Mouse (Mus musculus) liver, postnatal 0 days (tissue): ENCODE data around the gene Cyp2c23. TPM values are rescaled to one million over a fixed set of nuclear protein-coding genes. Genes with fewer than 3 reads are reported as not detected.

Source experiments
- ATAC-seq: fragments of 200-750 bp; cut with Nextera tagmentation; 2 replicates; pipeline ENCODE4 v1.8.0; 2017; ENCODE audit warnings: mild to moderate bottlenecking, moderate library complexity
- DNase-seq: peaks from one replicate; pipeline ENCODE4 v3.0.0-alpha.2; 2016
- H3K27ac ChIP-seq: fragments of 300-500 bp; sonication (generic); 2 replicates; pipeline ENCODE4 v1.5.1; 2014; ENCODE audit warnings: antibody characterized with exemption, moderate library complexity, mild to moderate bottlenecking, low read depth
- H3K27me3 ChIP-seq: fragments of 300-500 bp; sonication (generic); 2 replicates; pipeline ENCODE4 v1.6.1; 2014; ENCODE audit warnings: low read length, control low read depth, mixed read lengths; ENCODE audit not compliant: insufficient read depth
- H3K36me3 ChIP-seq: fragments of 300-500 bp; sonication (generic); replicated peaks from 2 replicates; pipeline ENCODE4 v1.6.1; 2014; ENCODE audit warnings: mild to moderate bottlenecking, control low read depth, low read length, moderate library complexity, mixed read lengths; ENCODE audit not compliant: insufficient read depth
- H3K4me1 ChIP-seq: fragments of 300-500 bp; sonication (generic); 2 replicates; pipeline ENCODE4 v1.6.1; 2014; ENCODE audit warnings: antibody characterized with exemption, mild to moderate bottlenecking, control low read depth; ENCODE audit not compliant: insufficient read depth
- H3K4me2 ChIP-seq: fragments of 300-500 bp; sonication (generic); 2 replicates; pipeline ENCODE4 v1.6.1; 2014; ENCODE audit warnings: low read depth, mild to moderate bottlenecking, low read length, moderate library complexity, mixed read lengths
- H3K4me3 ChIP-seq: fragments of 300-500 bp; sonication (generic); 2 replicates; pipeline ENCODE4 v1.5.1; 2014; ENCODE audit warnings: low read depth, low read length
- H3K9ac ChIP-seq: fragments of 300-500 bp; sonication (generic); replicated peaks from 2 replicates; pipeline ENCODE4 v1.6.1; 2014; ENCODE audit warnings: mild to moderate bottlenecking, moderate library complexity
- H3K9me3 ChIP-seq: fragments of 300-500 bp; sonication (generic); 2 replicates; pipeline ENCODE4 v1.6.1; 2016; ENCODE audit warnings: mild to moderate bottlenecking, control low read depth, low read length, mixed read lengths
- CTCF ChIP-seq: sonication (generic); IDR thresholded peaks from 2 replicates; pipeline ENCODE4 v1.5.1; 2016; ENCODE audit warnings: antibody characterized with exemption, low read depth
- EP300 ChIP-seq: IDR thresholded peaks from 2 replicates; pipeline ENCODE4 v1.6.1; 2016; ENCODE audit warnings: antibody characterized with exemption, low read depth, mild to moderate bottlenecking
- WGBS: fragments of 180-500 bp; shearing (Covaris S2); extraction: QIAGEN DNeasy Blood & Tissue Kit; methylation state at CpG from one replicate; pipeline ENCODE4 v1.1.7; 2014; ENCODE audit not compliant: insufficient replicate concordance; 5-methylcytosine and 5-hydroxymethylcytosine counted together
- polyA plus RNA-seq: library from polyadenylated mRNA; unstranded; fragments of >200 nt; fragmentation: Nextera tagmentation; extraction: Ambion mirVana; gene quantifications from 2 replicates; pipeline ENCODE4 v1.2.1, GENCODE M21; 2015

Cyp2c23 gene
- polyA plus RNA-seq, 1 experiment from 2014 or later, result 75.8 TPM

- no peaks in the 10 kb centered on the region for H3K9me3 ChIP-seq
- TF ChIP-seq CTCF, result no peak
- no peak for TF ChIP-seq EP300
- ATAC-seq (no peak), DNase-seq (no peak)
- WGBS, result 75% methylated on average over 5 of the region's 5 CpGs
- H3K4me1 ChIP-seq, result 0 out of 2 replicates have a peak, but pooled peaks cover 2% of the 10 kb centered on the region
- H3K9ac ChIP-seq, result no peak overlapping the region
- H3K27me3 ChIP-seq, result no peaks in the 10 kb centered on the region
- H3K4me3 ChIP-seq, result no peak overlapping the region
- no peak overlapping the region for H3K4me2 ChIP-seq
- H3K27ac ChIP-seq, result peak overlapping the region; percentile 94; the same call in 1 of the 2 replicates
- no peaks in the 10 kb centered on the region for H3K36me3 ChIP-seq
These were observed 28.3 kb downstream of the Cyp2c23 start for GRCm38 (mm10) chr19:44000720-44001119.

GRCm38 (mm10) chr19:44000061-44000460, 28.9 kb downstream of the Cyp2c23 start:
- Histone ChIP-seq H3K4me3 (no peak overlapping the region), H3K27ac (peak overlapping the region; percentile 94), H3K4me2 (no peak overlapping the region), H3K9ac (no peak overlapping the region), H3K36me3 (no peaks in the 10 kb centered on the region), H3K4me1 (0 out of 2 replicates have a peak, but pooled peaks cover 2% of the 10 kb centered on the region), H3K27me3 (no peaks in the 10 kb centered on the region), H3K9me3 (no peaks in the 10 kb centered on the region)
- TF ChIP-seq EP300, result no peak
- DNase-seq, result no peak
- 50% methylated on average over 1 of the region's 1 CpGs for WGBS
- no peak for ATAC-seq

GRCm38 (mm10) chr19:43998802-43999527, 30.0 kb downstream of the Cyp2c23 start:
- Histone ChIP-seq H3K4me3 (no peak overlapping the region), H3K4me1 (0 out of 2 replicates have a peak, but pooled peaks cover 6% of the 10 kb centered on the region), H3K27ac (peak overlapping the region; percentile 94), H3K36me3 (no peaks in the 10 kb centered on the region), H3K27me3 (no peaks in the 10 kb centered on the region), H3K9ac (no peak overlapping the region), H3K4me2 (peak overlapping the region; percentile 10; the same call in 1 of the 2 replicates), H3K9me3 (no peaks in the 10 kb centered on the region)
- 59% methylated on average over 11 of the region's 11 CpGs for WGBS
- DNase-seq, result peak; percentile 40
- TF ChIP-seq EP300 (peak; percentile 81; the same call in 1 of the 2 replicates), CTCF (no peak)
- ATAC-seq, result peak; percentile 96

- ATAC-seq, result no peak
- Histone ChIP-seq H3K27ac (peak overlapping the region; percentile 94), H3K4me1 (0 out of 2 replicates have a peak, but pooled peaks cover 6% of the 10 kb centered on the region), H3K9ac (no peak overlapping the region), H3K4me2 (no peak overlapping the region), H3K27me3 (no peaks in the 10 kb centered on the region), H3K36me3 (no peaks in the 10 kb centered on the region), H3K9me3 (no peaks in the 10 kb centered on the region), H3K4me3 (no peak overlapping the region)
- no peak for DNase-seq
- no peak for TF ChIP-seq EP300
- TF ChIP-seq CTCF, result no peak
- 68% methylated on average over 10 of the region's 10 CpGs for WGBS
These were observed 30.9 kb downstream of the Cyp2c23 start for GRCm38 (mm10) chr19:43998101-43998500.

DNA sequence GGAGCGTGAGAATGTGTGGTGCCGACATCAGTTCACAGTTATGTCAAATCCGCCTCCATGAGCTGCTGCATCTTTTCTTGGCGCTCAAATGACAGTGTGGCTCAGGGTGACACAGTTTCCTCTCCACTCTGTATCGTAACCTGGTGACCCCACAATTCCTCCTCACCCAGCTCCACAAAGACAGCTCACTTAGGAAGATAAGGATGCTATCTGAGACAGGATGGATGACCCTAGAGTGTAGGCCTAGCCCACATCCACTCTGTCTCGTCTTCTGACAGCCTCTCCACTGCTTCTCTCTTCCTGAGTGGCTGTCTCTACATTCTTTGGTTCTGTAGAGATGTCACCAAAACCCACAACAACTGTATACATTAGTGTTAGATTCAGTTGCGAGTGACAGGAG, 33.6 kb downstream of the Cyp2c23 start:
- Histone ChIP-seq H3K36me3 (no peaks in the 10 kb centered on the region), H3K4me2 (no peak overlapping the region), H3K27me3 (no peaks in the 10 kb centered on the region), H3K9ac (no peak overlapping the region), H3K27ac (no peak overlapping the region), H3K4me1 (peaks cover 6% of the 10 kb centered on the region; the same call in 1 of the 2 replicates), H3K4me3 (no peak overlapping the region), H3K9me3 (no peaks in the 10 kb centered on the region)
- ATAC-seq, result no peak
- no peak for DNase-seq
- WGBS, result 74% methylated on average over 7 of the region's 7 CpGs
- no peak for TF ChIP-seq EP300

GRCm38 (mm10) chr19:43992464-43992863, 36.5 kb downstream of the Cyp2c23 start:
- H3K9me3 ChIP-seq, result no peaks in the 10 kb centered on the region
- peaks cover 4% of the 10 kb centered on the region; the same call in 1 of the 2 replicates for H3K4me1 ChIP-seq
- 51% methylated on average over 4 of the region's 4 CpGs for WGBS
- TF ChIP-seq EP300 (no peak), CTCF (no peak)
- H3K4me3 ChIP-seq, result no peak overlapping the region
- H3K9ac ChIP-seq, result no peak overlapping the region
- H3K27me3 ChIP-seq, result no peaks in the 10 kb centered on the region
- H3K4me2 ChIP-seq, result no peak overlapping the region
- no peaks in the 10 kb centered on the region for H3K36me3 ChIP-seq
- ATAC-seq (no peak), DNase-seq (no peak)
- no peak overlapping the region for H3K27ac ChIP-seq
